Mouse (Mus musculus): Measurements from ENCODE around the gene Olfr139. TPM values are rescaled to one million over a fixed set of nuclear protein-coding genes. Genes with fewer than 3 reads are reported as not detected.

The Olfr139 gene
- polyA plus RNA-seq (2015; fragmentation: Nextera tagmentation; extraction: Ambion mirVana): not detected in 2 replicates

DNA sequence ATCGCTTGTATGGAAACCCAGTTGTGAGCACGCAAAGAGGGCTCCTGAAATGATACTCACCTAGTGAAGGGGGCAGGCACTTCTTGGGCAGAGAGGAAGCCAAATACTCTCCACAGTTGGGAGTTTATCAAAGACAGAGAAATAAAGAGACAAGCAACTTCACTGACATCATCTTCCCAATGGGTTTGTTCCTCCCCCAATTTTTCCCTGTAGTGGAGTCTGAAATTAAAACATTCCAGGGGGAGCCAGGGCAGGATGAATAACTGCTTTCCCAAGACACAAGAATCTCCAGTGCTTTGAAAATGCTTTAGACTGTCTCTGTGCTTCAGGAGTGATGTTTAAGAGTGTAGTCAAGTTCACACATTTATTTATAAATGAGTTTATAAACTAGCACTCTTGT is at the start of gene Olfr139, which contains the start of gene Olfr399:
Gene Olfr139 (minus strand): TSS at position 101 of the 400 bp plus-strand sequence.
Gene Olfr399 (minus strand): TSS at position 165 of the 400 bp plus-strand sequence.
- Histone ChIP-seq H3K27me3 (replicated peaks) (no peaks in the 10 kb centered on the region), H3K4me2 (replicated peaks) (no peak within 1 kb of the TSS), H3K4me1 (replicated peaks) (no peaks in the 10 kb centered on the region), H3K36me3 (no peaks in the 10 kb centered on the region), H3K9me3 (no peaks in the 10 kb centered on the region), H3K4me3 (replicated peaks) (no peak within 1 kb of the TSS), H3K9ac (no peak within 1 kb of the TSS), H3K27ac (no peak within 1 kb of the TSS)
- no peak for ATAC-seq
- WGBS: 84% methylated on average over 2 of the region's 2 CpGs

DNA sequence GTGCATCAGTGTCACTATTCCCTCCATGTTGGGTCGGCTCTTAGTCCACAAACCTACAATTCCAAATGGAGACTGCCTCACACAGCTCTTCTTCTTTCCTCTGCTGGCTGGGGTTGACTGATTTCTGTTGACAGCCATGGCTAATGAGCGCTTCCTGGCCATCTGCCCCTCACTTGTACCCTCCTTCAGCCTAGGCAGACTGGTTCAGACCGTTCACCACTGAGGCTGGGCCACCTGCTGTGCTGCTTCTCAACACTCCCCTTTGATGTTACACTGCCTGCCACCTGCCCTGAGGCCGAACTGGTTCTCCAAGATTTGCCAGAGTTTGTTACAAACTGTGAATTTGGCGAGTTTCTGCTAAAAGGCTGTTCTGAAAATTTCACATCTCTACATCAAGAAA is 48.7 kb upstream of the Olfr139 start:
- H3K9me3 ChIP-seq: no peaks in the 10 kb centered on the region
- H3K4me1 ChIP-seq (replicated peaks): no peaks in the 10 kb centered on the region
- H3K27me3 ChIP-seq (replicated peaks): no peaks in the 10 kb centered on the region
- ATAC-seq: no peak
- no peaks in the 10 kb centered on the region for H3K36me3 ChIP-seq
- H3K4me3 ChIP-seq (replicated peaks): no peak overlapping the region
- 31% methylated on average over 5 of the region's 5 CpGs for WGBS
- no peak overlapping the region for H3K9ac ChIP-seq
- H3K4me2 ChIP-seq (replicated peaks): no peak overlapping the region
- H3K27ac ChIP-seq: no peak overlapping the region

- H3K9me3 ChIP-seq: no peaks in the 10 kb centered on the region
- H3K36me3 ChIP-seq: no peaks in the 10 kb centered on the region
- WGBS: 50% methylated on average over 2 of the region's 2 CpGs
- no peaks in the 10 kb centered on the region for H3K4me1 ChIP-seq (replicated peaks)
- no peak overlapping the region for H3K9ac ChIP-seq
- no peak overlapping the region for H3K27ac ChIP-seq
- no peaks in the 10 kb centered on the region for H3K27me3 ChIP-seq (replicated peaks)
- no peak overlapping the region for H3K4me2 ChIP-seq (replicated peaks)
- ATAC-seq: no peak
- H3K4me3 ChIP-seq (replicated peaks): no peak overlapping the region
Observed at GRCm38 (mm10) chr11:74101507-74101906, 45.2 kb upstream of the Olfr139 start.

- Histone ChIP-seq H3K9me3 (no peaks in the 10 kb centered on the region), H3K9ac (no peak overlapping the region), H3K27me3 (replicated peaks) (no peaks in the 10 kb centered on the region), H3K27ac (no peak overlapping the region), H3K36me3 (no peaks in the 10 kb centered on the region), H3K4me3 (replicated peaks) (no peak overlapping the region), H3K4me2 (replicated peaks) (no peak overlapping the region), H3K4me1 (replicated peaks) (no peaks in the 10 kb centered on the region)
- ATAC-seq: no peak
- 69% methylated on average over 2 of the region's 2 CpGs for WGBS
Observed at GRCm38 (mm10) chr11:74100724-74101123, 44.4 kb upstream of the Olfr139 start.

DNA sequence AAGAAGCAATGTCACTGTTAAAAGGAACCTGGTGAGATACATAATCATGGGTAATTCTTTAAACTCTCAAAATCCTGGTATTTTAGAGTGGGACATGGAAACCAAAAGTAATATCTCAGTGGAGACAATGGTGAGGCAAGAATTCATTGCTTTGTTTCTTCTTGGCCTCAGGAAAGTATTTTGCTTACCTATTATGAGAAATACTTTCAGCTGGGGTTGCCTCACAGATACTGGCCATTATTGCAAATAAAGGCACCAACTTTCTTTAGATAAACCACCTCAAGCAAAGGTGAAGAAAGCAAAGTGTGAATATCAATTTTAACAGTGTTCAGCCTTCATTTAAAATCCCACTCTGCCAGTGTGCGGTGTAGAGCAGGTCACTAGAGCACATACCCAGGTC is 13.3 kb upstream of the Olfr139 start, which contains the start of gene Zfp616:
Gene Zfp616 (plus strand): TSS at position 301 of the 400 bp plus-strand sequence.
- Histone ChIP-seq H3K4me3 (replicated peaks) (no peak within 1 kb of the TSS), H3K27me3 (replicated peaks) (no peaks in the 10 kb centered on the region), H3K27ac (no peak within 1 kb of the TSS), H3K9ac (no peak within 1 kb of the TSS), H3K36me3 (no peaks in the 10 kb centered on the region), H3K9me3 (no peaks in the 10 kb centered on the region), H3K4me2 (replicated peaks) (no peak within 1 kb of the TSS), H3K4me1 (replicated peaks) (no peaks in the 10 kb centered on the region)
- WGBS: 94% methylated on average over 1 of the region's 1 CpGs
- ATAC-seq: no peak

GRCm38 (mm10) chr11:74051347-74051746 is 5.0 kb downstream of the Olfr139 start:
- no peak for ATAC-seq
- H3K9ac ChIP-seq: no peak overlapping the region
- WGBS: 73% methylated on average over 3 of the region's 3 CpGs

More at GRCm38 (mm10) chr11:74051347-74051746, 5.0 kb downstream of the Olfr139 start:
- Histone ChIP-seq H3K27me3 (replicated peaks) (no peaks in the 10 kb centered on the region), H3K9me3 (no peaks in the 10 kb centered on the region), H3K4me1 (replicated peaks) (no peaks in the 10 kb centered on the region), H3K4me3 (replicated peaks) (no peak overlapping the region), H3K36me3 (no peaks in the 10 kb centered on the region), H3K27ac (no peak overlapping the region), H3K4me2 (replicated peaks) (no peak overlapping the region)

Other genes starting within 250 kb of the Olfr139 start
- gene Olfr392, start 239.5 kb downstream of the Olfr139 start, polyA plus RNA-seq (2015; fragmentation: Nextera tagmentation; extraction: Ambion mirVana): not detected in 2 replicates
- not detected in 2 replicates for gene Olfr393, start 205.1 kb downstream of the Olfr139 start, polyA plus RNA-seq (2015; fragmentation: Nextera tagmentation; extraction: Ambion mirVana)
- gene Olfr394, start 165.8 kb downstream of the Olfr139 start, polyA plus RNA-seq (2015; fragmentation: Nextera tagmentation; extraction: Ambion mirVana): not detected in 2 replicates
- not detected in 2 replicates for gene Olfr395, start 147.3 kb downstream of the Olfr139 start, polyA plus RNA-seq (2015; fragmentation: Nextera tagmentation; extraction: Ambion mirVana)
- gene Olfr23, start 119.9 kb downstream of the Olfr139 start, polyA plus RNA-seq (2015; fragmentation: Nextera tagmentation; extraction: Ambion mirVana): not detected in 2 replicates
- gene Olfr397, start 95.7 kb downstream of the Olfr139 start, polyA plus RNA-seq (2015; fragmentation: Nextera tagmentation; extraction: Ambion mirVana): not detected in 2 replicates
- not detected in 2 replicates for gene Olfr398, start 66.1 kb downstream of the Olfr139 start, polyA plus RNA-seq (2015; fragmentation: Nextera tagmentation; extraction: Ambion mirVana)
- gene Olfr399, start 64 bp upstream of the Olfr139 start, polyA plus RNA-seq (2015; fragmentation: Nextera tagmentation; extraction: Ambion mirVana): not detected in 2 replicates
- not detected in 2 replicates for gene Zfp616, start 13.4 kb upstream of the Olfr139 start, polyA plus RNA-seq (2015; fragmentation: Nextera tagmentation; extraction: Ambion mirVana)
- not detected in 2 replicates for gene Olfr401, start 57.2 kb upstream of the Olfr139 start, polyA plus RNA-seq (2015; fragmentation: Nextera tagmentation; extraction: Ambion mirVana)
- gene Olfr402, start 97.0 kb upstream of the Olfr139 start, polyA plus RNA-seq (2015; fragmentation: Nextera tagmentation; extraction: Ambion mirVana): not detected in 2 replicates
- not detected in 2 replicates for gene Olfr403, start 129.7 kb upstream of the Olfr139 start, polyA plus RNA-seq (2015; fragmentation: Nextera tagmentation; extraction: Ambion mirVana)
- gene Olfr43, start 154.8 kb upstream of the Olfr139 start, polyA plus RNA-seq (2015; fragmentation: Nextera tagmentation; extraction: Ambion mirVana): not detected in 2 replicates
- gene Olfr406, start 203.3 kb upstream of the Olfr139 start, polyA plus RNA-seq (2015; fragmentation: Nextera tagmentation; extraction: Ambion mirVana): not detected in 2 replicates
- not detected in 2 replicates for gene Olfr59, start 227.2 kb upstream of the Olfr139 start, polyA plus RNA-seq (2015; fragmentation: Nextera tagmentation; extraction: Ambion mirVana)

Data from intestine, embryonic 15.5 days (tissue).